Mouse (Mus musculus) hindbrain, embryonic 15.5 days (tissue): ENCODE measurements around the gene Trappc10. TPM values are rescaled to one million over a fixed set of nuclear protein-coding genes. Genes with fewer than 3 reads are reported as not detected.
A peak's percentile ranks its signal among the peaks of the same experiment; 100 is the strongest.

Source experiments
- ATAC-seq: fragments of 200-750 bp; cut with Nextera tagmentation; 2 replicates; pipeline ENCODE4 v1.8.0; 2017; ENCODE audit warnings: low read depth, moderate number of reproducible peaks, moderate TSS enrichment; ENCODE audit not compliant: low FRiP score
- H3K27ac ChIP-seq: fragments of 300-500 bp; sonication (generic); replicated peaks from 2 replicates; pipeline ENCODE4 v1.5.1; 2015; ENCODE audit warnings: mild to moderate bottlenecking, inconsistent platforms
- H3K27me3 ChIP-seq: fragments of 300-500 bp; sonication (generic); 2 replicates; pipeline ENCODE4 v1.6.1; 2015; ENCODE audit warnings: control low read depth, inconsistent platforms
- H3K36me3 ChIP-seq: fragments of 300-500 bp; sonication (generic); 2 replicates; pipeline ENCODE4 v1.6.1; 2015; ENCODE audit warnings: control low read depth, inconsistent platforms
- H3K4me1 ChIP-seq: fragments of 300-500 bp; sonication (generic); replicated peaks from 2 replicates; pipeline ENCODE4 v1.6.1; 2015; ENCODE audit warnings: control low read depth, inconsistent platforms
- H3K4me2 ChIP-seq: fragments of 300-500 bp; sonication (generic); 2 replicates; pipeline ENCODE4 v1.6.1; 2015; ENCODE audit warnings: moderate library complexity, mild to moderate bottlenecking, inconsistent platforms
- H3K4me3 ChIP-seq: fragments of 300-500 bp; sonication (generic); 2 replicates; pipeline ENCODE4 v1.5.1; 2015; ENCODE audit warnings: mild to moderate bottlenecking, inconsistent platforms
- H3K9ac ChIP-seq: fragments of 300-500 bp; sonication (generic); 2 replicates; pipeline ENCODE4 v1.6.1; 2015; ENCODE audit warnings: inconsistent platforms
- H3K9me3 ChIP-seq: fragments of 300-500 bp; sonication (generic); 2 replicates; pipeline ENCODE4 v1.6.1; 2016; ENCODE audit warnings: control low read depth, inconsistent platforms
- WGBS: fragments of 180-500 bp; shearing (Covaris S2); methylation state at CpG from one replicate; pipeline ENCODE4 v1.1.7; 2015; 5-methylcytosine and 5-hydroxymethylcytosine counted together
- polyA plus RNA-seq: library from polyadenylated mRNA; unstranded; fragments of >200 nt; fragmentation: Nextera tagmentation; extraction: Ambion mirVana; gene quantifications from 2 replicates; pipeline ENCODE4 v1.2.1, GENCODE M21; 2015

The Trappc10 gene
- polyA plus RNA-seq, 1 experiment from 2014 or later: 27.5 TPM

DNA sequence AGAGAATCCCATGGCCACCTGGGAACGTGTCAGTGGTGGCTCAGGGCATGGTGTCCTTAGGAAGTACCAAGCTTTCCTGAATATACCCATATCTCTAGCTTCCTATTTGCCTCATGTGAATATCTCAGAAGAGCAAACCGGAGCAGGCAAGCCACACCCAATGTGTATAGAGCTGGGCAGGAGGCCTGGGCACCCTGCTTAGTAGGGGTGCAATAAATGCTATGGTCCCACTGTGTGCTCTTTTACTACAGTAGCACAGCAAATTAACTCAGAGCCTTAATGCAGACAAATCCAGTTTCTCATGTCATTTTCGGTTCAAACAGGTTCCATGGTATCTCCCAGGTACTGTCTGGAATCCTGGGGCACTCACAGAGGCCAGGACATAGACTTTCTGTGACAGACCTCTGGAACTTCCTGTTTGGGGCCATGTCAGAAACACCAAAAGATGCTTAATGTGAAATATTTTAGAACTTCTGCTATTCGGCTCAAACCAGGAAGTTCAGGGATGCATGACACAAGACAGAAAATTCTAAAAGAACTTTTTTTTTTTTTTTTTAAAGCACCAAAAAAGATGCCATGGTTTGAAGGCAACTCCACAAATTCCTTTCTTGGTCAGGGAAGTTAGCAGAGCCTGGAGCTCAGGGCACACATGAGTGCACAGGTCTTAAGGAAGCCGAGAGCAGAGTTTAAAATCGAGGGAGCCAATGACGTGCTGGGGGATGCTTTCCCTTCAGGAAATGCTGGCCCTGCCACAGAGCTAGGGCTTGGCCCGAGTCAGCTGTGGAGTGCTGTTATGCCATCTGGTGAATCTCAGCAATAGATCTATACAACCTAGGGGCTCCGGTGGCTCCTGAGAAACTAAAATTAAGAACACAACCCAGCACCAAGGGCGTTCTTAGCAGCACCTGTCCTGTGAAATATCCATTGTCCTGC, 95.3 kb downstream of the Trappc10 start:
- WGBS: 66% methylated on average over 10 of the region's 10 CpGs
- no peak for ATAC-seq
- no peak overlapping the region for H3K4me2 ChIP-seq

DNA sequence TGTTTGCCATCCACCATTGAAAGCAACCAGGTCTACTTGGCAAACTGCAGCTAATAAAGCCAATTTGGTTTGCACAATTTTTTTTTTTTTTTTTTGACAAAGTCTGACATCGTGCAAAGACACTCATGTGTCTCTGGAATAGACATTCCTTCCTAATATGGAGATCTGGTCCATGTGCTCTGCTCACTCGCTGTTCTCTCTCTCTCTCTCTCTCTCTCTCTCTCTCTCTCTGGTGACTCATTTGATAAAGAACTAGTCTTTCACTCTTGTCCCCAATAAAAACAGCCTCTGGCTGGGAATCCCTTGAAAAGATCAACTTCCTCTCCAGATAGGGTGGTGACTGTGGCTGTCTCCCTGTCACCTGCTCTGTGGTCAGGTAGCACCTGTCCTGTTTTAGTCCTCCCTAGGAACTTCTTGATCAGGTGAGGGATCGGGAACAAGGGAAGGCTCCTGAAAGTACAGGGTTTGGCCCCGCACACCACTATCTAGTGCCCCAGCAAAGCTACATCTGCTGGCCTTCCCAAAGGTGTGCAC, 96.5 kb downstream of the Trappc10 start:
- Histone ChIP-seq H3K4me2 (no peak overlapping the region), H3K9me3 (no peaks in the 10 kb centered on the region), H3K27me3 (no peaks in the 10 kb centered on the region), H3K27ac (no peak overlapping the region), H3K9ac (no peak overlapping the region), H3K36me3 (no peaks in the 10 kb centered on the region), H3K4me1 (no peaks in the 10 kb centered on the region), H3K4me3 (no peak overlapping the region)
- WGBS: 86% methylated on average over 4 of the region's 4 CpGs
- no peak for ATAC-seq

More for the DNA sequence above, 95.3 kb downstream of the Trappc10 start:
- Histone ChIP-seq H3K27ac (no peak overlapping the region), H3K9ac (no peak overlapping the region), H3K9me3 (no peaks in the 10 kb centered on the region), H3K4me1 (no peaks in the 10 kb centered on the region), H3K27me3 (no peaks in the 10 kb centered on the region), H3K36me3 (no peaks in the 10 kb centered on the region), H3K4me3 (no peak overlapping the region)

DNA sequence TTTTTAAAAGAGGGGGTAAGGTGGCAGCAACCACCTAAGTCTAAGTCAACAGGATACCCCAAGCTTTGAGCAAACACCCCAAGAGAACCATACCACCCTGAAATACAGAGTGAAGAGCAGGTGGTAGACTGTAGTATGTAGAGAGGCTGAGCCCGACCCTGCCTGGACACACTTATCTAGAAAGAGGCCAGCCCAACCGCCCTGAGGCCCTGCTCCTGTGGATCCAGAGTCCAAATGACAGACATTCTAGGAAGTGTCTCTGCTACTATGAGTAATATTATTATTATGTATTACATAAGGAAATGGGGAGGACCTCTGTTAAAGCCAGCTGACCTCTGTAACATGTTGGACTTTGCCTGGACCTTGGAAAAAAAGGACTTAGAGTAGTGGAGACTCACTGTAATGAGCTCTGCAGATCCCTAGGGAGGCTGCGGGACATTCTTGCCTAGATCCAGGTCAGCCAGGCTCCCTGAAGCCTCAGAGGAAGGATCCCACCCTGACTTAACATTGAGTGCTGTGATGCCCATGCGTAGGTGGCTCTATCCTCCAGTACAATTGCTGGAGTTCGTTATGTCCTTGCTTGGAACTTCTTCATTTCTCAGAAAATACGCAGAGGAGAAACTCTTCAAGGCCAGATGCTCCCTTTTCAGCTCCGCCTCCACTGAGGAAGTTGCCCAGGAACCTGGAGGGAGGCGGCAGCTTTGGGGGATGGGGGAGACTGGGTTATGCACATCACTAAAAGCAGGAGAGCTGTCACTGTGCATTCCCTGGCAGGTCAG, 100.5 kb downstream of the Trappc10 start:
- Histone ChIP-seq H3K4me2 (no peak overlapping the region), H3K9ac (no peak overlapping the region), H3K4me1 (no peaks in the 10 kb centered on the region; the same call in 1 of the 2 replicates), H3K27me3 (no peaks in the 10 kb centered on the region), H3K27ac (no peak overlapping the region), H3K4me3 (no peak overlapping the region), H3K9me3 (no peaks in the 10 kb centered on the region), H3K36me3 (no peaks in the 10 kb centered on the region)
- 65% methylated on average over 8 of the region's 8 CpGs for WGBS
- ATAC-seq: no peak

DNA sequence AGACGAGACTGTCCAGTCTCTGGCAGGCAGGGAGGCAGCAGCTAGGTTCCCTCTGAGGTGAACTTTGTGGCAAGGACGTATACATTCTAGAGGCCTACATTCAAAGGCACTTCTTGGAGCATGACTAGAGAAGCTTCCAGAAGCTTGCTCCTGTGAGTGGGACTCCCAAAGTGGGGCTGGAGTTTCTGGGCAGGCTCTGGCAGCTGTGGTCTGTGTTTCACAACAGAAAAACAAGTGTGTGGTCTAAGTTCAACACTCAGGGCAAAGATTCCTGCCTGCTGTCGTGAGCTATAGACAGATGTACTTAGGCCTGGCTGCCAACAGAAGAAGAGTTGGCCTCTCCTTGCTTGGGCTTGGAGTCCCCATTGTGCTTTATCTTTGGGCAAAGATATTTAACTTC, 103.6 kb downstream of the Trappc10 start:
- no peak for ATAC-seq
- Histone ChIP-seq H3K9ac (no peak overlapping the region), H3K4me2 (no peak overlapping the region), H3K27ac (no peak overlapping the region), H3K4me3 (no peak overlapping the region), H3K4me1 (no peaks in the 10 kb centered on the region; the same call in 1 of the 2 replicates), H3K27me3 (no peaks in the 10 kb centered on the region), H3K9me3 (no peaks in the 10 kb centered on the region), H3K36me3 (no peaks in the 10 kb centered on the region)
- 83% methylated on average over 3 of the region's 3 CpGs for WGBS

DNA sequence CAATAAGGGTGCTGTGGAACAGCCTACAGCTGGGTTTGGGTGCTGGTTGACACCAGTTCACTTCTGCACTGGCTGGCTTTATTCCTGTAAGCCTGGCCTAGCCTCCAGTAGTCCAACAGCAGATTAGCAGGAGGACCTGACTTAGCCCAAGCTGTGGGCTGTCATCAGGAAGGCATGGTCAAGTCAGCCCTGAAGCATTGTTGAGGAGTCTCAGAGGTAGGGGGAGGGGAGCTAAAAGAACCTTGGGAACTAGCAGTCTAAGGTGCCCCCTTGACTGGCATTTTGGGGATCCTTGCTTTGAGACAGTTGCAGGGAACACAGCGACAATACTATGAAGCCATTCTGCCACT, 104.2 kb downstream of the Trappc10 start:
- no peak overlapping the region for H3K27ac ChIP-seq
- no peak for ATAC-seq
- H3K9ac ChIP-seq: no peak overlapping the region
- H3K4me3 ChIP-seq: no peak overlapping the region
- H3K36me3 ChIP-seq: no peaks in the 10 kb centered on the region
- H3K4me2 ChIP-seq: no peak overlapping the region
- peaks cover 1% of the 10 kb centered on the region for H3K4me1 ChIP-seq
- no peaks in the 10 kb centered on the region for H3K9me3 ChIP-seq
- WGBS: 100% methylated on average over 1 of the region's 1 CpGs
- no peaks in the 10 kb centered on the region for H3K27me3 ChIP-seq

DNA sequence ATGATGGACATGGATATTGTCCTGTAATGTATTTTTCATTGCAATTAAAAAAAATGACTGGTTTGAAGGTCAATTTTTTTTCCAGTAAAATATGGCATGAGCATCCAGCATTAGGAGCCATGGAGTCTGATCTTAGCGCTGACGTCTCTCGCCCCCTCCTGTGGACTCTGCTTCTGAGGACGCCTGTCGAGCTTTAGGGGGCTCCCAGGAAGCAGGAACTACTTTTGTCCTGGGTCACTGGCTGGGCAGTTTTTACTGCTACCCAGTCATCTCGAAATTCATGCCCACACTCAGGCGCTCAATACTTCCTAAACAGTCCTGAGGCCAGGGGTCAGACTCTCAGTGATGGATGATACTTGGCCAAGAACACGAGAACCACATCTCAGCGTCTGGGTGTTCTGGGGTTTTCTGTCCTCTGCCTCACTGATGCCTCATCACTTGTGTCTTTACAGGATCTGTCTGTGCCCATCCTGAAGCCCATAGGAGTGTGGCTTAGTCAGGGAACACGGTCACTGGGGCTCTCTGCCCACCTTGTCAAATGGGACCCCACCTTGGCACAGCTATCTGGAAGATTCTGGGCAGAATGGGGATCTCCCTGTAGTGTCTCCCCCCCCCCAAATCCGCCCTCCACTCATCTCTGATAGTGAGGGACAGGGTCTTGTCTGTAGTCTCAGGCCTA, 104.7 kb downstream of the Trappc10 start:
- H3K9ac ChIP-seq: no peak overlapping the region
- H3K4me3 ChIP-seq: no peak overlapping the region
- no peaks in the 10 kb centered on the region for H3K36me3 ChIP-seq
- no peak for ATAC-seq
- no peak overlapping the region; the same call in 1 of the 2 replicates for H3K27ac ChIP-seq
- no peaks in the 10 kb centered on the region for H3K9me3 ChIP-seq
- WGBS: 74% methylated on average over 11 of the region's 11 CpGs
- H3K4me2 ChIP-seq: no peak overlapping the region
- H3K4me1 ChIP-seq: peaks cover 5% of the 10 kb centered on the region
- H3K27me3 ChIP-seq: no peaks in the 10 kb centered on the region

DNA sequence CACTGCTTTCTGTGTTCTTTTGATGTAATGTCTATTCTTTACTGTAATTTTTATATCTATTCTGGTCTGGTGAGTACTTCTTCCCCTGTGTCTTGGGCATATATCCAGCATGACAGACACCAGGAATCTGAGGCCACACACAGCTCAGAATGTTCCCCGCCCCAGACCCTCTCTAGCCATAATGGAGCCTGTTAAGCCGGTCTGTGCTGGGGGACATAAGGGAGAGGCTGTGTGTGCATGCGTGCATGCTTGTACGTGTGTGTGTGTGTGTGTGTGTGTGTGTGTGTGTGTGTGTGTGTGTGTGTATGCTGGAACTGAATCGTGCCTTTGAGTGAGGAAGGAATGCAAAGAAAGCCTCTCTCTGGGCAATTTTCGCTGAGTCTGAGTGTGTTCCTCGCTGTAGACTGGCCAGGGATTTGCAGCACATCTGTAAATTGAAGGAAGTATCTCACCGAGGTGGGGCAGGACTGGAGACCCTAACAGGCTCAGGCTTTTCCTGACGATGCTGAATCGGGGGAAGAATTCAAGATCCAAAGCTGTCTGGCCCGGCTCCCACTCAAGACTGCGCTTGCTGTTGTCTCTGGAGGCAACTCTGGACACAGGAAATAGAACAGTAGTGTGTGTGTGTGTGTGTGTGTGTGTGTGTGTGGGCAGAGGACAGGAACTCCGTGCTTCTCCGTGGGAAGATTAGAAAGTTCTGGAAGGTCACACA, 105.5 kb downstream of the Trappc10 start:
- Histone ChIP-seq H3K4me3 (no peak overlapping the region), H3K9ac (no peak overlapping the region), H3K27ac (peak overlapping the region; percentile 38; the same call in 1 of the 2 replicates), H3K9me3 (no peaks in the 10 kb centered on the region), H3K4me2 (no peak overlapping the region), H3K36me3 (no peaks in the 10 kb centered on the region), H3K27me3 (no peaks in the 10 kb centered on the region), H3K4me1 (peaks cover 5% of the 10 kb centered on the region)
- peak; percentile 38; the same call in 1 of the 2 replicates for ATAC-seq
- WGBS: 60% methylated on average over 14 of the region's 14 CpGs

DNA sequence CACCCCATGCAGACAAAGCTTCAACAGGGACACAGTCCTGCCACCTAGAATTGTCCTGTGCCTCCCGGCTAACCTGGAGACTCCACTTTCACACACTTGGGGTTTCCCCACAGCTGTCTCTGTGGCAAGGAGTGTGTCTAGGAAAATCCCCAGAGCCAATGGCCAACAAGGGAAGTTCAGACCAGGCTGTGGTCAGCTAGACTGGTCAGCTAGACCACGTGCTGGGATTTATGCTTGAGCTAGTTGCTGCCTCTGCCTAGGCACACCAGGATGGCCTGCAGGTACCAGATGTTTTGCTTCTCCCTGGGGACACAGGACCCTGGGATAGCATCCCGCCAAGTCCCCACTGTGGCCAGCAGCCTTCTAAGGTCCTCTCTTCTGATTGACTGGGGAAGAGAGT, 107.2 kb downstream of the Trappc10 start:
- no peaks in the 10 kb centered on the region for H3K36me3 ChIP-seq
- H3K27me3 ChIP-seq: no peaks in the 10 kb centered on the region
- H3K27ac ChIP-seq: no peak overlapping the region
- ATAC-seq: no peak
- 90% methylated on average over 3 of the region's 3 CpGs for WGBS
- peaks cover 5% of the 10 kb centered on the region for H3K4me1 ChIP-seq
- no peak overlapping the region for H3K4me3 ChIP-seq
- no peaks in the 10 kb centered on the region for H3K9me3 ChIP-seq
- H3K4me2 ChIP-seq: no peak overlapping the region
- H3K9ac ChIP-seq: no peak overlapping the region

Other genes starting within 250 kb of the Trappc10 start
- 120 and 126 TPM in 2 replicates for gene Pfkl, start 234.6 kb downstream of the Trappc10 start, polyA plus RNA-seq
- not detected in 2 replicates for gene Dnmt3l, start 202.7 kb downstream of the Trappc10 start, polyA plus RNA-seq
- 0.51 TPM in 1 of 2 replicates, not detected in the other for gene Aire, start 201.0 kb downstream of the Trappc10 start, polyA plus RNA-seq
- gene Icosl, start 175.3 kb downstream of the Trappc10 start, polyA plus RNA-seq: 0.71 and 0.96 TPM in 2 replicates
- gene D10Jhu81e, start 74.9 kb downstream of the Trappc10 start, polyA plus RNA-seq: 27.7 and 29.9 TPM in 2 replicates
- 16.6 and 16.8 TPM in 2 replicates for gene Pwp2, start 59.5 kb downstream of the Trappc10 start, polyA plus RNA-seq
- gene Agpat3, start 107.8 kb upstream of the Trappc10 start, polyA plus RNA-seq: 83.5 and 86.4 TPM in 2 replicates
- 402 and 403 TPM in 2 replicates for gene Rrp1, start 168.4 kb upstream of the Trappc10 start, polyA plus RNA-seq
- gene Cstb, start 181.0 kb upstream of the Trappc10 start, polyA plus RNA-seq: 90.9 and 95.0 TPM in 2 replicates
- gene Pdxk, start 220.3 kb upstream of the Trappc10 start, polyA plus RNA-seq: 46.5 and 49.8 TPM in 2 replicates